Mouse (Mus musculus): ENCODE results near the gene Mrpl14.

Mrpl14 gene

DNA sequence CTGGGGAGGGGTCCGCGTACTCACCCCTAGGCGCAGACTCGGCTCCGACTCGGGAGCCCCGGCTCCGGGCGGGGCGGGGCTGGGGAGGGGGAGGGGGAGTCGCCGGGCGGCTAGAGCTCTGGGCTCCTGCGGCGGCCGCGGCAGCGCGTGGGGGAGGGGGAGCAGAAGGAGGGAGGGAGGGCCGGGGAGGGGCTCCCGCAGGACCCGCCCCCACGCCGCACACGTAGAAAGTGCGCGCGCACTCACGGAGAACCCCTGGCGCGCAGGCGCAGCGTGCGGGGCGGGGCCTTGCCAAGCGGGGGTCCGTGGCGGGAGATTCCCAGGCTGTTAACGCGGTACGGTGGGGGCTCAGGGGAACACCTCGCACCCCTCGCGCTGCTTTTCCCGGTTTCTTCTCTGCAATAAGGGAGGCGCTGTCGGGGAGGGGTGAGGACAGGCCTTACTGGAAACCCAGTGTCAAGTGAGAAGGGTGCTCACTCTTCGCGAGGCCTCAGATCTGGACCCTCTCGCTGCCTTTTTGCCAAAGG is at the start of gene Mrpl14:
TSS of gene Mrpl14 (plus strand) at position 230 of the 527 bp plus-strand sequence.
- DNase-seq (ENCODE audit: low read depth), result peak; percentile 53

DNA sequence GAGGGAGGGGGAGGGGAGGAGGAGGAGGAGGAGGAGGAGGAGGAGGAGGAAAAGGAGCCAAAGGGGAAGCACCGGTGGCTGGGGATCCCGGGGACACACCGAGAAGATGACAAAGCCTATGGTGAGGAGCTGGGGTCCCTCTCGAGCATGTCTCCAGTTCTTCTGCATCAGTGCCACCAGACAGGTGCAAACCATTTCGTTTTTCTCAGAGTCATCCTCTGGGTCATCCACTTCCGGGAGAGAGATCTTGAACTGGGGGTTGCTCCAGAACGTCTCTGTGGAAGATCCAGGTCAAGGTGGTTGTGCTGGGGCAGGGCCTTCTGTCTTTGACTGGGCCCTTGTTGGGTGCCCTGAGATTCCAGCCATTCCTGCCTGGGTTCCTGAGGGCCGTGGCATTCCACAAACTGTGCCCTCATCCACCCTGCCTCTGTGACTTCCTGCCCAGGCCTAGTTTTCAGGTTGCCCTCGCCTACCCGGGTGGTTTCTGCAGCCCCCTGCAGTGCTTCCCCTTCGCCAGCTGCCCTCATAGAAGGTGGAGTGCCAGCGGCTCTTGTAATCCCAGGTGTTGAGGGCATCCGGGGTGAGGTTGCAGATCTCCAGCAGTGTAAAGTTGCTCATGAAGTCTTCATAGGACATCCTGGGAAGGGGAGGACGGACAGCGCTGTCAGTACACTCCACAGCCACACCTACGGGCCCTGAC is 47.4 kb upstream of the Mrpl14 start:
- no peak for DNase-seq (ENCODE audit: low read depth)

DNA sequence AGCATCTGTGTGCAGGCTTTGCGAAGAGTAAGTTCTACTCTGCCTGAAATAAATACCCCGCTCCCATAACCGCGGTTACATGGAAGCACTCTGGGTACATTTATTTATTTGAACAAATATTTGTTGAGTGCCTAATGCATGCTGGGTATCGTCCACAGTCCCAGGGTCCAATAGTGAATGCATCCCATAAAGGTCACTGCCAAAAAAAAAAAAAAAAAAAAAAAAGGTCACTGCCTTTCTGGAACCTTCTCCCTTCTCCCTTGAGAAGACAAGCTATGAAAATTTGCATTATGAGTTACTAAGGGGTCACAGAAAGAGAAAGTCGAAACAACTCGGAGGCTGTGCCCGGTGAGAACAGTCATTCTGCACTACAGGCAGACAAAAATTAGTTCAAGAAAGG is 44.1 kb upstream of the Mrpl14 start:
- no peak for DNase-seq (ENCODE audit: low read depth)

DNA sequence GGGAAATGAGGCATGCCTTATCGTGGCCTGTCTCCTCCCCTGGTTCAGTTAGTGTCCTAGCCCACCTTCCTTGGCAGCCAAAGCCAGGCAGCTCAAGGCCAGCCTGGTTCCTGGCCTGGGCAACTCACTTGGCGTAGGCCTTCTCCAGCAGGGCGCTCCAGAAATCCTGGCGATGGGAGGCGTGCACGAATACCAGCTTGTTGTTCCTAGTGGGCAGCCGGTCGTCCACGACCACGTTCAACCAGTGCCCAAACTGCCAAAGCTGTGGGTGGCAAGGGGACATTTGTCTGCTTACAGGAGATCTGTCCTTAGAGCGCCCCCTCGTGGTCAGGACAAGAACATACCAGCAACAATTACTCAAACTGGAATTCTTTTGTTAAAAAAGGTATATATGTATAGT is 43.4 kb upstream of the Mrpl14 start:
- DNase-seq (ENCODE audit: low read depth), result no peak

DNA sequence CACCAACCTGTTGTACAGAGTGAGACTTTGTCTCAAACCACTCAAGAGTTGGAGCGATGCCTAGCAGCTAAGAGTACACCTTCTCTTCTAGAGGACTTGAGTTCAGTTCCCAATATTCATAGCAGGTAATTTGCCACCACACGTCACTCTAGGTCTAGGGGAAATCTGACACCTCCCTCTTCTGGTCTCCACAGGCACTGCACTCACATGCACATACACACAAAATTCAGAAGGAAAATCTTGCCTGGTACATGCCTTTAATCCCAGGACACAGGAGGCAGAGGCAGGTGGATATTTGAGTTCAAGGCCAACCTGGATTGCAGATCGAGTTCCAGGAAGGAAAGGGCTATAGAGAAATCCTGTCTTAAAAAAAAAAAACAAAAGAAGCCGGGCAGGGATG is 41.9 kb upstream of the Mrpl14 start:
- no peak for DNase-seq (ENCODE audit: low read depth)

DNA sequence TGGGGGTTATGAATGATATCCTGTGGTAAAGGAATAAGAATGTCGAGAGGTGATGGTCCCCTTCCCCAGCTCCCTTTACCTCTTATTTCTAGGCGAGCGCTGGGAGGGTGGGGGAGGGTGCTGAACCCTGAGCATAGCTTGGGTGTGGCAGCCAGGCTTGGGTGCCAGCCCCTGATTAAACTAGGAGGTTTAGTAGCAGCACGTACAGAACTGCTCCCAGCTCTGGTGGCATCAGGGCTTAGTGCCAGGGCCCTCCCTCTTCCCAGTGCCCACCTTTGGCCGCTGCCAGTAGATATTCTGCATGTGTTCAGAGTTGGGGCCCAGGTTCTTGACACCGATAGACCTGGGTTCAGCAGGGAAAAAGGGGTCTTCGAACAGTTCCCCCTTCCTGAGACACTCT is 32.9 kb upstream of the Mrpl14 start:
- no peak for DNase-seq (ENCODE audit: low read depth)

DNA sequence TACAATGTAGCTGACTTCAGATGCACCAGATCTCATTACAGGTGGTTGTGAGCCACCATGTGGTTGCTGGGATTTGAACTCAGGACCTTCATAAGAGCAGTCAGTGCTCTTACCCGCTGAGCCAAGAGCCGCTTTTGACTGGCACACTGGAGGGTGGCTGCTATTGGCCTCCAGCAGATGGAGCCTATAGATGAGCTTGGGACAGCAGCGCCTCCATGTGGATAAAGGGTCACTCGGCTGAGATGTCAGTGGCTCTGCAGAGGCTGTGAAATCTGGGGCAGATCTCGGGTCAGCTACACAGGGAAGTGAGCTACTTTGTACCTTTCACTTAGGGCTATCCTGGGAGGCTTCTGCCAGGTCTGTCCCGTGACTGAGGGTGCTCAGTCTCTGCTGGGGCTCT is 30.3 kb upstream of the Mrpl14 start:
- DNase-seq (ENCODE audit: low read depth), result no peak

DNA sequence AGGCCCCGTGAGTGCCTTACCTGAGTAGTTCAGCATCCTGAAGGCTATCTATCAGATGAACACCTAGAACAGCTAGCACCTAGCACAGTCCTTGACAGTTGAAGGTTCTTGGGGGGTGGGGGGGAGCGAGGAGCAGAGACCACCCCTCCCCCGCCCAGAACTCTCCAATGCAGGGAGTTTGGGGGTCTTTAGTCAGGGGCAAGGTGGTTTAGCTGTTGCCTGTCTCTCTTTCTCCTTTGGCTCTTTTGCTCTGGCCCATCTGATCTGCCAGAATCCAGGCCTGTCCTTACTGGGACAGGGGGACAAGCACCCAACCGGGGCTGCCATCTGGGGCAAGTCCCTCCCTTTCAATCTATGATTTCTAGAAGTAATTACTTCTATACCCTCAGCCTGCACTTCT is 26.9 kb upstream of the Mrpl14 start, which contains the start of gene Capn11:
TSS of gene Capn11 (minus strand) at position 101 of the 400 bp plus-strand sequence.
- no peak for DNase-seq (ENCODE audit: low read depth)

DNA sequence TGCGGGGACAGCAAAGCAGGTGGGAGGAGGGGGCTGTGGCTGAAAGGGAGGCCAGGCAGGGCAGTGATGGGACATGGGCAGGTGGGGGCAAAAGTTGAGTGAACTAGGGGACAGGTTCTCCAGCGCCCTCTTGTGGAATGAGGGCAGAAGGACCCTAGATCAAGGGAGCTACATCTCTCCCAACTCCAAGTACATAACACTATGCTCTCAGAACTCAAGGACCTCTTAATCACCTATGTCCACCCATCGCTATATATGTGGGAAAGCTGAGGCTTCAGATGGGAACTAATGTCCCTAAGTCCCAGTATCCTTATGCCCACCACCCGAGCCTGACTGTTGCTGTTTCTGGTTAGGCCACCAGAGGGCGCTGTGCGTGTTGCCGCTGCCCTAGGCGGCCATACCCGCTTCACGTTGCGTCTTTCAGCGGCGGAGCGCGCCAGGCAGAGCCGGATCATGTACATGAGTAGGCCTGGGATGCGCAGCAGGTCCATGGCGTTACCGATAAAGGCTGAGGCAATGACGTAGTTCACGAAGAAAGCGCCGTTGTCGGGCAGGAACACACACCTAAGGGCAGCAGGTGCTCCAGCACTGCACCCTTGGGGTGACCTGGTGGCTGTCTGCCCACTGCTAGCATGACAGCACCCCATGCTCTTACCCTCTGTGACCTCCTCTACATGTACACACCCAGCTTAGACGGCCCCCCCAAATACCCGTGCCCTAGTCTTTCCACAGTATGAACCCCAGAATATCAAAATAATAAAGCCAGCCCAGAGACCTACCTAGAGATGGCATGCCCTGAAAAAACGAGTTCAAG is 22.8 kb upstream of the Mrpl14 start:
- no peak for DNase-seq (ENCODE audit: low read depth)

DNA sequence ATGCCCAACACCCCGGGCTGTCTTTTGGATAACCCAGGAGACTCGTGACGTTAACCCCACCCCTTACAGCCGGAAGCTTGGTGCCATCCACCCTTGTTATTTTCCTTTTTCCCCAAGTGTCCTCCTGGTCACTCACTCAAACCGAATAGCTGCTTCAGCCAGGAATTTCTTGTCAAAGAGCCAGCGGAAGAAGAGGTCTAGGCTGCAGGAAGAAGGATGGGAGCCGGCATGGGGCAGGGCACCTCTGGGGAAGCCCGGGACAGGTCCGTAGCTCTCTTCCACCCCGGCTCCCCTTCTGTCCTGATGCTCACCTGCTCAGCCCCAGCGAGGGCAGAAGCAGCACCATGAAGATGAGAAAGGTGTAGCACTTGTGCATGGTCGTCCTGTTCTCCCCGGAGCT is 21.5 kb upstream of the Mrpl14 start:
- no peak for DNase-seq (ENCODE audit: low read depth)

DNA sequence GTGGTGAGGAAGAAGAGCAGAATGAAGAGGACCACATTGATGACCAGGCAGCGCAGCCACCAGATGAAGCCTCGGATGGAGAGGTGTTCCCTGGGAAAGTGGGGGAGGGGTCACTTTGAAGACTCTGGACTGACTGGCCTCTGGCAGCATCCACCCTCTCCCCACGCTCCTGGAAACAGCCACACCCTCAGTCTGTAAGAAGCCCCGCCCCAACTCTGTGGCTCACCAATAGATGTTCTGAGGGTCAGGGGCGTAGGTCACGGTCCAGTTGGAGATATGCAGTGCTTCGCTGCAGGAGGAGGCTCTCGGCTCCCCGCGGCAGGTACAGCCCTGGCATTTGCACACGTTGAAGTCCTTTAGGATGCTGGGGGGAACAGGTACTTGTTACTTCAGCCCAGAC is 20.0 kb upstream of the Mrpl14 start:
- no peak for DNase-seq (ENCODE audit: low read depth)

DNA sequence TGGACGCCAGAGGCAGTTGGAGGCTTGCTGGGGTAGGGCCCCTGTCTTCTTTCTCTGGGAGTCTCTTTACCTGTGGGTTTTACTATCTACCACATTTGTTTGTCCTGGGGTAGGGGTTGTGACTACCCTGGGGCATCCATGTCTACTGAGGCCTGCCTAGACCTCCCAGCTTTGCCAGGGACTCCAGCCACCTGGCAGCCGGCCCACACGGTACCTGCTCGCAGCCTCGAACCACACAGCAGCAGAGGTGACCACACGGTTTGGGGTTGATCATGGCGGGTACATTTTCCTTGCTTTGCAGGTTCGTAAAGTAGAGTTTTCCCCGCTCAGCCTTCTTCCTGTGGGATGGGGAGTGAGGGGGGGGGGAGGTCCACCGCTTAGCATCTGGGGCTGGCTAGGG is 18.6 kb upstream of the Mrpl14 start:
- no peak for DNase-seq (ENCODE audit: low read depth)

DNA sequence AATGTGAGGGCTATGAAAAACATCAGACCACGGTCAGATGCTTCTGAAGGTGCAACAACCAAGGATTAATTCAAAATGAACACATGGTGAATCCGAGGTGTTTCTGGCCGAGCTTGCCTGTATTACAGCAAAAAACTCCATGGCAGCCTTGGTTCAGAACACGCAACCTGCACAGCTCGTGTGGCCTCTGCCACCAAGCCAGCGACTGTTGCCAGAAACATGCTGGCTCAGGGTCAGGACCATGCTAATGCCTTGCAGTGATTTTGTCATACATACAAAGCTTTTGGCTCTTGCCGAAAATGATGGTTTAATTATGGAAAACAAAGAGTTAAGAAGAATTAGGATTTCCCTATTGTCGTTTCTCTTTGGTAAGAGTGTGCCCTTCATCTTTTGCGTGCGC is 18.1 kb upstream of the Mrpl14 start:
- DNase-seq (ENCODE audit: low read depth), result no peak

DNA sequence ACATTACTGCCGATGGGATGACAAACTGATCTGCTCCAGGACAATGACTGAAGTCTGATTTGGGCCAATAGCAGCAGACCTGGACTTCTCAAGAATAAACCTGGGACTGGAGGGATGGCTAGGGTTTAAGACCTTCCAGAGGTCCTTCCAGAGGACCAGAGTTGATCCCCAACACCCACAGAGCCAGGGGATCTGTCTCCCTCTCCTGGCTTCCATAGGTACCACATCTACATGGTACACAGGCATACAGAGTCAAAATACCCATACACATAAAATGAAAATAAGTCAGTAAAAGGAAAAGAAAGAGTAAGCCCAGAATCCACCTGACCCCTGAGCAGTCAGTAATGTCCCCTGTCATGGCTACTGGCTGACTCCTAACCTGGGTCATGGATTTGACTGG is 14.3 kb upstream of the Mrpl14 start:
- no peak for DNase-seq (ENCODE audit: low read depth)

DNA sequence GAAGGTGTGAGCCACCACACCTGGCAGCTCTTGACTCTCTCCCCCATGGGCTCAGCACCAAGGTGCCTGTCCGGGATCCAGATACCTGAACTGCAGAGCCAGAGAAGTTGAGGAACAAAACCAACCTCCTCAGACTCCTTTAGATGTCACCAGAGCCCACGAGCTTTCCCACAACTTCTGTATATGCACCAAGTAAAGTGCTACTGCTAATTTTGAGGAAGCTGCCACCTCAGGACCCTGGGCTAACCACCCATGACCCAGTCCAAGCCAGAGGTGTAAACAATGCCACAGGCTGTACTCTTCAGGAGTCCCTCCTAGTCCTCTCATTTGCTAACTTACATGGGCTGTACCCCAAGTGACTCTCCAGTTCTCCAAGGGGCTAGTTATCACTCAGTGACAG is 13.5 kb upstream of the Mrpl14 start:
- DNase-seq (ENCODE audit: low read depth), result no peak

DNA sequence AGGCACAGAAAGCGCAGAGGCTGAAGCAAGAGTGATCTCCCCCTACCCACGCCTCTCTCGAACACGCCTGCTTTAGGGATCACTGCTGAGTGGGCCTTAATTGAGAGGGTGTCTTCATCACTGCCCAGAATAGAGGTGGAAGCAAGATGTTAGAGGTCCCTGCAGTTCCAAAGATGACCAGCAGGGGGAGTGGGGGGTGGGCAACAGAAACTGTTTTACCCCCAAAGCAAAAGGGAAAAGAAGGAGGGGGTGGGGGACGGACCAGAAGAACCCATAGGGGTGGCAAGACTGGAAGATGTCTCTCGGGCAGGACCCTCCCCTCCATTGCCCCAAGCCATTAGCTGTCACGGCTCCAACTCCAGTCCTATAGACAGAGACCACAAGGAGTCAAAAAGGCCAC is 8.0 kb upstream of the Mrpl14 start:
- no peak for DNase-seq (ENCODE audit: low read depth)

DNA sequence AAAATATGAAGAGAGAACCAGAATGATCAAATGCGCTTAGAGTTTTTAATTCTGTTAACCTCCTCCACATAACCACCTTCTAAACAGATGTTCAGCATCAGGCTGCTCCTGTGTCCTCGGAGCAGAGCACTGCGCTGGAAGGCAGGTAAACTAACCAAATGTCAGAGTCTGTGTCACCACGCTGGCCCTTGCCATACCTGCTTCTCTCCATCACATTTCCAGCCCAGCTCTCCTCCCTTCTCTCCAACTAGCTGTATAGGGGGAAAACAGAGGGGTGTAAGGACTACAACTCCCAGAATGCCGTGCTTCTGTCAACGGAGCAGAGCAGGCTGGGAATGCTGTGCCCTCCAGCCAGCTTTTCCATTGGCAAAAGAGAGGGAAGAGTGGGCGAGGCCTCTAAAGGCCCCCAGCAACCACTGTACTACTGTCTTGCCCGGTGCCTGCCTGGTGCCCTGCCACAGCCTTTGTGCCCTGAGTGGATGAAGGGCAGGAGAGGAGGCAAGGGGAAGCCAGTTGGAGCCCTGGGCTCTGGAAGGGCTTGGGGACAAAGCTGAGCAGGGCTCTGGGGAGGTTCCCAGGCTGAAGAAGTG is 5.6 kb upstream of the Mrpl14 start:
- DNase-seq (ENCODE audit: low read depth), result no peak

DNA sequence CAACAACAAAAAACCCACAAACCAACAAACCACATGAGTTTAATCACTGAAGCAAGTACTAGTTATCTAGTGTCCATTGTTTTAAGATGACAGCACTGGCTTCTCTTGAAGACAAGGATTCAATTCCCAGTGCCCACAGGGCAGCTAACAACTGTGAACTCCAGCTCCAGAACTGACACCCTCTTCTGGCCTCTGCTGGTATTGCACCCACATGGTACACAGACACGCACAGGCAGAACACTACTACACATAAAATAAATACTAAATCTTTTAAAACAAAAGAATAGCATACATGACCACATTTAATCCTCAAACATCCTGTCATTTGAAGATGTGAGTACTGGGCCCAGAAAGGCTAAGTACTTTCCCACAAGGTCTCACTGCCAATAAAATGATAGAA is 4.5 kb upstream of the Mrpl14 start:
- DNase-seq (ENCODE audit: low read depth), result no peak

DNA sequence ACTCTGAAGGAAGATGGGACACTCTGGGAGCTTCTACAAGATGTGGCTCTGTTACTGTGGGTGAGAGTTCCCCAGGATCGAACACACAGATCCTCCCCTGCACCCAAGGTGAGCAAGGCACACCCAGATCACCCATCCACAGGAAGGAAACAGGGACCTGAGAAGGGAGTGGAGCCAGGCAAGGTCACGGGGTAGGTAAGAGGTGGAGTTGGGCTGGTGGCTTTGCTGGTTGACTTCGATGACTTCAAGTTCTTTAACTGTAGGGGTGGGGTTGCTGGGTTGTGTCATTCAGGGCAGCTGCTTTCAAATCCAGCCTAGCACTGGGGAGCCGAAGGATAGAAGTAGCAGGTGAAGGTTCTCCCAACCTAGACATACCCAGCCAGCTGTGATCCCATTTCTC is 3.3 kb upstream of the Mrpl14 start:
- no peak for DNase-seq (ENCODE audit: low read depth)

DNA sequence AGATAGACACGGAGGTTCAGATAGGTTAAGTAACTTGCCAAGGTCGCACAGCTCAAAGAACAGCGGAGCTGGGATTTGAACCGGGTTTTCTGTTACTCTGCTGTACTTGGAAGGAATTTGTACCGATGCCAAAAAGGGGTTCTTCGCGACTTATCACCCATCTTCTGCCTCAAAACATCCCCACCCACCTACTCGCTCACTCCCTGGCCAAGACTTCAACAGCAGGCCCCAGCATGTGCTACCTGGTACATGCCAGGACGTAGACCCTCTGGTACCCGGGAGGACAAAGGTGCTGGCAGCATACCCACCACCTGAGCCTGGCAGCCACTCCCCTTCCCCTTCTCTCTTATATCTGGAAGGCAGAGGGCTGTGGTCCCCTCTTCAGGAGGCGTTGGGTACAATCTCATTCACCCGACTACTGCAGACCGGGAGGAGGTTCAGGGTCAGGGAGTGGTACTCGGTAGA is 1.4 kb upstream of the Mrpl14 start:
- no peak for DNase-seq (ENCODE audit: low read depth)

DNA sequence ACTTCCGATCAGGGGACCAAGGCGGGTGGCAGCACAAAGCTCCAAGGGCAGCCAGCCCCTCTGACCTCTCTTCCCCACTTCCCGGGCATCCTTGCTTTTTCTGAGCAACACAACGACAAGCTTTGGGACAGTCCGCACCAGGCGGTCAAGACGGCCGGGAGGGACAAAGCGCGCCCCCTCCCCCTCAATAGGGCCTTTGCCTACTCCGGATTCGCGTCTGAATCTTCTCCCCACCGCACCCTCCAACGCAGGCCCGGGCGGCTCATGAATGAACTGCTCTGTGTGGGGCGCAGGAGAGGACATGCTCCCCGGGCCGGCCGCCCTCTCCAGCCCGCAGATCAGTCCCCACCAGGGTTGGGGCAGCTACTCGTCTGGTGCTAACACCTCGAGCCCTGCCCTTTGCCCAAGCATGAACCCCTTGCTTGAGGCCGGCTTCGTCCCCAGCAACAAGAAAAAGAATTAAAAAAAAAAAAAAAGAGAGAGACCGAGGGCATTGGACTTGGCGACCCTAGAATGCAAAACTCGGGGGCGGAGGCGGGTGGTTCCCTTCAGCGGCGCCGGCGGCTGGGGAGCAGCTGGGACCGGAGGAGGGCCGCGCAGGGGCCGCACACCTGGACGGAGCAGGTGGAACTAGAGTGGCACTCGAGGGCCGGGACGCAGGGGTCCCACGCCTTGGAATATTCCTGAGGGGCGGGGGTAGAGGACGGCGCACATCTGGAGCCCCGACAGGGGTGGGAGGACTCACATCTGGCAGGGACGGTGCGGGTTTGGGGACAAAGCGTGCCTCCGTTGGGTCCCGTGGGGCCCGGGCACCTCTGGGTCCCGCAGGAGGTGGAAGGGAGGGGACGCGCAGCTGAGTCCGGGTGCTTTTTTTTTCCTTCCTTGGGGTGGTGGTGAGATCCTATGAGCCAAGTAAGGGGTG is 690 bp upstream of the Mrpl14 start:
- no peak for DNase-seq (ENCODE audit: low read depth)

DNA sequence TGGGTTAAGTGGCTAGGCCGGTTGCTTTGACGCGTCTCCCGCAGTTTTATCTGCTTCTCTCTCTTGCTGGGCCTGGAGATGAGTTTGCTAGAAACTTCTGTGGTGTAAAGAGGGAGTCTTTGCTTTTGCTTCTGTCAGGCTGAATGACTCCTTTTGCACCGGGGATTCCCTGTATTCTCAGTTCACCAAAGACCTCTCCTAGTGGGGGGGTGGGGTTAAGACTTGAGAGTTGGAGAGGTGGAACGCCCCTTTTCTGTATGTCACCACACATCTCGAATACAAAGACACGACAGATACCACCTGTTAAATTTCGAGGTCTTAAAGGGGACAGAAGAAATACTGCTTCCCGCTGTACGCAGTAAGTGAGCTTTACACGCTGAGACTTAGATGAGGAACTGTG is 594 bp downstream of the Mrpl14 start, which contains the start of gene Tmem63b:
TSS of gene Tmem63b (minus strand) at position 190 of the 400 bp plus-strand sequence.
- no peak for DNase-seq (ENCODE audit: low read depth)
